Mouse (Mus musculus) liver, adult 2 months (tissue): ENCODE measurements around the gene Shisal2a.

Experiments used
- CTCF ChIP-seq: fragments of 200-500 bp; IDR thresholded peaks from 2 replicates; pipeline ENCODE4 v1.5.1; 2011; ENCODE audit warnings: low read depth, low read length, control low read depth
- POLR2A ChIP-seq: fragments of 200-500 bp; IDR thresholded peaks from 2 replicates; pipeline ENCODE4 v1.6.1; 2011; ENCODE audit warnings: low read length, control low read depth; ENCODE audit not compliant: insufficient read depth; ENCODE audit errors: extremely low read depth

DNA sequence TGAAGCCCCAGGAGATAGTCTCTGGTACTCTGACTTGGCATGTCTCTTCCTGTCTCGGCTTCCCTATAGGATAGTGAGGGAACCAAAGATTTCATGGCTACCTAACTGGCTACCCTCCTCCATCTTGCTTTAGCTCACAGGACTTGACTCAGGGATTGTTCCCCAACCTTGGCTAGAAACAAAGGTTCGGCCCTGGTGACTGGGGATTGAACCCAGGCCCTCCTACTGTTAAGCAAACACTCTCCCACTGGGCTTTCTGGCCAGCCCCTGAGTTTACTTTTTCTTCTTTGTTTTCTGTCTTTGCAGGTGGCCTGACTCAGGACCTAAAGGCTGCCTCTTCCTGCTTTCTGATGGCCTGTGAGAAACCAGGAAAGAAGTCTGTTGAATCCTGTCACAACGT lies 45.3 kb downstream of the Shisal2a start:
- TF ChIP-seq CTCF (no peak), POLR2A (no peak)
